Mouse (Mus musculus): ENCODE data around the gene Arhgef38.

DNA sequence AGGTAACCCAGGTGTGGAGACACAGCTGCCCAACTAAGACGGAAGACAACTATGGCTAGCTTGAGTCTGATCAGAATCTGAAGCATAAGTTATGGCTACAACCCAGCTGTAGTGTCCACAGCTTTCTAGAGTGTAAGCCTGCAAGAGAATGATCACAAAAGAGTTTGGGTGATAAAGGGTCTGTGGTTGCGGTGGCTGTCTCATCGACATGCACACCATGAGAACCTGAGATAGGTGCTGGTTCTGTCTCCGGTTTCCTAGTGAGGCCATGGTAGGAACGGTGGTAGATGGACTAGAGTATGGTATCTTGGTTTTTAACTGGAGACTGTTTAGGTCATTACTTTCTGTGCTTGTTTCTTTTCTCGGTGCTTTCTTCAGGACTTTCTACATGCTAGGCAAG lies 136.8 kb downstream of the Arhgef38 start:
- no peak for TF ChIP-seq POLR2A (IDR thresholded peaks at IDR 0.05; ENCODE audit: borderline replicate concordance, extremely low read depth, low read depth, low read length)
- no peak for TF ChIP-seq CTCF (IDR thresholded peaks at IDR 0.05; ENCODE audit: insufficient read depth, low read length)
